Mouse (Mus musculus) adrenal gland, adult 18-20 months (tissue): ENCODE data around the gene Rbms1. TPM values are rescaled to one million over a fixed set of nuclear protein-coding genes. Genes with fewer than 3 reads are reported as not detected.

Source experiments
- DNase-seq, 2 experiments: peaks; one replicate each; pipeline ENCODE4 v3.0.0; 2021 to 2022; ENCODE audit warnings: low spot score in 2 of 2
- total RNA-seq, 2 experiments: library from RNA; stranded (reverse); gene quantifications; 1 replicate in 1 of 2; 2 replicates in 1 of 2; pipeline ENCODE4 v1.2.3; 2021

Gene Rbms1
- total RNA-seq, 2 experiments from 2014 or later = 43.4 to 51.9 TPM

DNA sequence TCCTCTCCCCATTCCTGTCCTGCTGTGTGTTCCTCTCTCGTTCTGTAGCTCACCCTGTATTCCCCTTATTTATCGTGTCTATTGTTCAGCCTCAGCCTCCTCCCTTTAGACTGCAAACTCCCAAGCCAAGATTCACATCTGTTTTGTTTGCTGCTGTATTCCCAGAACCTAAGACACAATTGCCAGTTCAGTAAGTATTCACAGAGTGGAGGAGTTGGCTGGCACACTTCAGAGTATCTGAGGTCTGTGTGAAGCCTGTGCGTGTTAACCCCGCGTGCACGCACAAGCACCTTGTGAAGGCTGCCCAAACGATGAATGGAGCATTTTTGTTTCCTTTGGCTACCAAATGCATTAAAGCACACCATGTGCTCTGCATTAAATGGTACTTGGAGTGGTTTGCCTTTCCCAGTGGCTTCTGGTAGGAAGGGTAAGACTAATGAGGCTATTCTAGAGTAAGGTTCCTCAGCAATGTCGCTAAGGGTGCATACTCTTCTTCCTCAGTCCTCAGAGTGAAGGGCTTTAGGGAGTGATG is 248.0 kb downstream of the Rbms1 start:
- no peak for DNase-seq

- DNase-seq = no peak
Observed at GRCm38 (mm10) chr2:60714475-60714874, 248.5 kb downstream of the Rbms1 start.

DNA sequence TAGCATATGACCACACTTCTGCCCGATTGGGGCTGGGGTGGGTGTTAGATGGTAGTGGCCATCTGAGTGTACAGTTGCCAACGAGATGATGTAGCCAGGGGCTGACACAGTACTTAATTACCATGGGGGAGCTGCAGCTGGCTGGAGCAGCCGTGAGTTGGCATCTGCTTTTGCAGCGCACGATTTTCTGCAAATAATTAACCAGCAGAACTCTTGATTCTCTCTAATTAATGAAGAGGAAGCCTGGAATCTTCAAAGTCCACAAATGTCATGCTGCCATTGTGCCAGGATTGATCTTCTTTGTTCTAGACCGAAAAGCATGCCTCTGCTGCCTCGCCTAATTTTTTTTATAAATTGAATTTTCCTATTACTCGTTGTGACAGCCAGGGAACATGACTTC is 249.1 kb downstream of the Rbms1 start:
- no peak for DNase-seq

GRCm38 (mm10) chr2:60712891-60713290 is 250.1 kb downstream of the Rbms1 start:
- no peak for DNase-seq

DNA sequence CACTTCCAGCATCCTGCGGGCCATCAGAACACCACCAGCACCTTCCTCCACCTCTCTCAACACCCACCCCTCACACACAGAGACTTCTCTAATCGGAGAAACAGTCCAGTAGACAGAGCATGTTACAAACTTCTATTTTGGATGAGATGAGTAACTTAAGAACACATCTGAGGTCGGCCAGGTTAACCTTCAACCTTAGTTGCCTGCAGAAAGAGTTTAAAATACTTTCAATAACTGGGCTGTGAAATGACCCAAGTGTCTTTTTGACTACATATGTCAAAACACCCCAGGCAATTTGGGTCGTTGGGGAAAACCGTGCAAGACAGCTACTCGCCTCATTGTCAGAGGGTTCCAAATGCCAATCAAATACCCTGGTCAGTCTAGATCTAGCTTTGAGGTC is 250.5 kb downstream of the Rbms1 start:
- DNase-seq = no peak

GRCm38 (mm10) chr2:60711098-60711880 is 251.7 kb downstream of the Rbms1 start:
- no peak for DNase-seq

- DNase-seq = no peak
Observed at GRCm38 (mm10) chr2:60710317-60710716, 252.7 kb downstream of the Rbms1 start.

GRCm38 (mm10) chr2:60708671-60709070 is 254.3 kb downstream of the Rbms1 start:
- no peak for DNase-seq

DNA sequence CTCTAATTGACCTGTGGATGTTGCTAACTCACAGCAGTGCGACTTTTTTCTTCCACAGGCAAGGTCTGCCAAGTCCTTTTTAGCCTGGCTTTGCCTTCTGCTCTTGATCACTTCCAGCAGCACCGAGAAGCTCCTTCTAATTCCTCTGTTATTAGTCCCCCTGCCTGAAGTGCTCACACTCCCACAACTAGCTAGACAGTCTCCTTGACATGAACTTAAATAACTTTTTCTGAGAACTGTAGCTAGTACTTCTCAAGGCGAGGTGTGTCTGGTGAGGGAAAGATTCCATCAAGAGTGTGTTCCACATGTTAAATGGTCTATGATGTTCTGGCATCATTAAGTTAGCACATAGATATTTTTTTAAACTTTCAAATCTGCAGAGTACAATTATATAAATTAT is 256.1 kb downstream of the Rbms1 start:
- DNase-seq = no peak

- DNase-seq = no peak
Observed at GRCm38 (mm10) chr2:60705426-60705825, 257.6 kb downstream of the Rbms1 start.

GRCm38 (mm10) chr2:60703315-60703714 is 259.7 kb downstream of the Rbms1 start:
- no peak for DNase-seq

DNA sequence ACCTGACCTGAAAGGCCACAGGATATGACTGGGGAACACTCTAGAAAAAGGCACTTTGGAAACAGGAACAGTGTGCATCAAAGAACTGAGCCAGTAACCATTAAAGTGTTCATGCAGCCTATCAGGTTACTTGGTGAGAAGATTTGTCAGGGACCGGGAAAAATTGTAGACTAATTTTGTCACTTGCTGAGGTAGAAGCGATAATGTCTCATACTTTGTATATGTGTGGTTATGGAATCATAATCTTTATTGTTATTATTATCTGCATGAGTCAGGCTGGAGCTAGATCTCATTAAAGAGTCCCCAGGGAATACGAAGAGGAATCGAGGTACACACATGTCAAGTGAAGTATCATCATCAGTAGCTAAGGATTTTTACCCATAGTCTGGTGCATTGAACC is 262.0 kb downstream of the Rbms1 start:
- DNase-seq = no peak

Other genes starting within 250 kb of the Rbms1 start
- gene Itgb6, start 240.5 kb downstream of the Rbms1 start, total RNA-seq = under 1 TPM in 1 of 2 experiments, not detected in 1; 0.26 TPM